Mouse (Mus musculus): ENCODE measurements around the gene Lgmn. TPM values are rescaled to one million over a fixed set of nuclear protein-coding genes. Genes with fewer than 3 reads are reported as not detected.
A peak's percentile ranks its signal among the peaks of the same experiment; 100 is the strongest.

Lgmn gene
- polyA plus RNA-seq, 1 experiment from 2014 or later = 97.1 TPM

DNA sequence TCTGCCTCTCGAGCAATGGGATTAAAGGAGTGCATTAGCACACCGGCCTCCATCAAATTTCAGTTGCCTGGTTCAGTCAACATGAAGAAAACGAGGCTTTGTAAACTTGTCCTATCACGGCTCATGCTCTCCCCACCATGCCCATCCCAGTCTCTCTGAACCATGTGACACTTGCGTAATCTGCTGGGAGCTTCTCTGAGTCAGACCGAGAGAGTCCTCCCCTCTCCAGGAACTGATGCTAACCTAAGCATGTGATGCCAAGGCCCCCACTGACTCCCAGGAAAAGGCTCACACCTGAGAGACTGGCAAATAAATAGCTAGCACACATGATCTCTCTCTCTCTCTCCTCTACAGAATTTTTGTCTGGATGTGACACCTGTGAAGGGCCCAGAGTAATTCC, 21.9 kb downstream of the Lgmn start:
- ATAC-seq (replicated peaks; ENCODE audit: insufficient number of reproducible peaks, insufficient read depth, low FRiP score, low read depth) = no peak
- Histone ChIP-seq H3K4me2 (no peak overlapping the region), H3K27me3 (no peaks in the 10 kb centered on the region), H3K9me3 (replicated peaks) (no peaks in the 10 kb centered on the region), H3K36me3 (no peaks in the 10 kb centered on the region), H3K9ac (no peak overlapping the region), H3K4me1 (replicated peaks) (peaks cover 63% of the 10 kb centered on the region), H3K27ac (no peak overlapping the region), H3K4me3 (no peak overlapping the region)
- whole genome bisulfite sequencing = 85% methylated on average over 6 of the region's 6 CpGs

DNA sequence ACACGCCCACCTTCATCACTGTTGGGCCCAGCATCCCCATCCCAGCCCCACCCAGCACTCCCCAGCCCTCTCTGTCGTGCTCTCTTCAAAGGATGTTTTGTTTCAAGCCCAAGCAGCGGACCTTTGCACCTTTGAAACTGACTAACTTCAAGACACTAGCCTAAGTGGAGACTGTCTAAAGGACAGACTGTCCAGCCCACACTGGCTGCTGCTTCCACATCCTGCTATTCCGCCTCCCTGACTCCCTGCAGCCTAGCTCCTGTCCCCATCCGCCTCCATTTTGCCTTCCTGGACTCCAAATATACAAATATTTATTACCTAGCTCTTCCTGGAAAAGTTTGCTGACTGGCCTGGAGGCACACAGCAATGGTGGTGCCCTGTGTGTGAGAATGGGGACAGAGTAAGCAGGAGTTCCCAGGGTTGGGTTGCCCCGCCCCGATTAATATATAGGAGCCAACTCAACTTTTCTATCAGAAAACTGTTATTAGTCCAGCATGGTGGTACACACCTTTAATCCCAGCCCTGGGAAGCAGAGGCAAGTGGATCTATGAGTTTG, 22.6 kb downstream of the Lgmn start:
- H3K27me3 ChIP-seq = no peaks in the 10 kb centered on the region
- no peak for ATAC-seq (replicated peaks; ENCODE audit: insufficient number of reproducible peaks, insufficient read depth, low FRiP score, low read depth)
- H3K4me3 ChIP-seq = no peak overlapping the region
- peaks cover 56% of the 10 kb centered on the region for H3K4me1 ChIP-seq (replicated peaks)
- peak overlapping the region; percentile 78 for H3K27ac ChIP-seq
- no peak overlapping the region for H3K9ac ChIP-seq
- H3K36me3 ChIP-seq = no peaks in the 10 kb centered on the region
- H3K9me3 ChIP-seq (replicated peaks) = no peaks in the 10 kb centered on the region
- WGBS = 77% methylated on average over 7 of the region's 7 CpGs
- H3K4me2 ChIP-seq = no peak overlapping the region

DNA sequence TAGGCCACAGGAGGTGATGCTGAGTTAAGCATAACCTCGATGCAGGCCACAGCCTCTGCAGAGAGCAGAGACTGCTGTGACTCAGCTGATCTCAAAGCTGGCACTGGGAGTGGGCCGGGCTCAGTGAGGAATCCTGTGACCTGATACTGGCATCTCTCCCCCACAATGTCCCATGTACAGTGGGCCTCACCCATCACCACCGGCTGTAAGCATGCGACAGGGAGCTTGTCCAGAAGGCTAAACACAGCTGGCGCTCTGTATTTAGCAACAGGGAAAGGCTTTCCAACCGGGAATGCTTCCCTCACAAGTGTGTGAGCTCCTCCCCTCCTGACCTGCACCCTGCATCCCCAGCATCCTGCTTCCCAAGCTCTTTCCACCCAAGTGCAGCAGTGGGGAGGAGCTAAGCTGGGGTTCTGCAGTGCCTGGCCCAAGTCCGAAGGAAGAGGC, 23.2 kb downstream of the Lgmn start:
- Histone ChIP-seq H3K9ac (no peak overlapping the region), H3K4me2 (no peak overlapping the region)
- peak; percentile 91 for ATAC-seq (replicated peaks; ENCODE audit: insufficient number of reproducible peaks, insufficient read depth, low FRiP score, low read depth)

DNA sequence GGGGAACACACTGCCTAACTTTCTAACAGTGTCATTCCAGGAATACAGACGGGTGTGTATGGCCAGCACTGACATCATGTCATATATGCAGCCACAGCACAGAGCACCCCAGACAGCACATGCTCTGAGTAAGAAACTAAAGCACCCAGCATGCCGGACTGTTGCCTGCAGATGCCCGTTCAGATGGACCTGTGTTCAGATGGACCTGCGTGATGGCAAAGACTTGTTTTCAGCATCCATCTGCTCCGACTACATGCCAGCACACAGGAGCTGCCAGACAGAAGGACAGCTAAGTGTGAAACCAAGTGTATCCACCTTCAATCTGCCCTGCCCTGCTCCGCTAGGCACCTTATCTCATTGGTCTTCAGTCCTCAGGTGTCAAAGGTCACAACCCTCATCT, 24.9 kb downstream of the Lgmn start:
- Histone ChIP-seq H3K4me2 (no peak overlapping the region), H3K27me3 (no peaks in the 10 kb centered on the region), H3K4me3 (no peak overlapping the region), H3K4me1 (replicated peaks) (peaks cover 37% of the 10 kb centered on the region), H3K9ac (no peak overlapping the region), H3K9me3 (replicated peaks) (no peaks in the 10 kb centered on the region), H3K27ac (no peak overlapping the region), H3K36me3 (no peaks in the 10 kb centered on the region)
- 81% methylated on average over 6 of the region's 6 CpGs for WGBS
- ATAC-seq (replicated peaks; ENCODE audit: insufficient number of reproducible peaks, insufficient read depth, low FRiP score, low read depth) = no peak

More for the DNA sequence above, 23.2 kb downstream of the Lgmn start:
- H3K36me3 ChIP-seq = no peaks in the 10 kb centered on the region
- no peak overlapping the region for H3K4me3 ChIP-seq
- peaks cover 50% of the 10 kb centered on the region for H3K4me1 ChIP-seq (replicated peaks)
- H3K9me3 ChIP-seq (replicated peaks) = no peaks in the 10 kb centered on the region
- H3K27ac ChIP-seq = peak overlapping the region; percentile 78
- no peaks in the 10 kb centered on the region for H3K27me3 ChIP-seq
- 16% methylated on average over 7 of the region's 7 CpGs for WGBS

DNA sequence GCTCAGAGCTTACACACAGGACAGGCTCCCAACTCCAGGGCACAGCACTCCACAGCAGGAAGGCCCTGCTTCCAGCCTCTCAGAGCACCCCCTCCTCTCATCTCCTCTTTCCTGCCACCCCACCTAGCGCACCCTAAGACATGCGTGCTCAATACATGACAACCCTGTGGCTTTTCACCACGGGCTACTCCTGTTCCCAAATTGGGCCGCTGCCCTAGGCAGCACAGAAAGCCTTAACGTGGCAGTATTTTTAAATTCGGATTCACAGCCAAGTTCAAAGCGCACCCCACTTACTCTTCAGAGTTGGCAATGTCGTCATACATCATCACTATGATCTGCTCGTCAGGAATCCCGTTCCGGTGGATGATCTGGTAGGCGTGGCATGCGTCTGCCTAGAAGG, 26.4 kb downstream of the Lgmn start:
- WGBS = 67% methylated on average over 13 of the region's 13 CpGs
- ATAC-seq (replicated peaks; ENCODE audit: insufficient number of reproducible peaks, insufficient read depth, low FRiP score, low read depth) = no peak
- no peaks in the 10 kb centered on the region for H3K27me3 ChIP-seq
- H3K9me3 ChIP-seq (replicated peaks) = no peaks in the 10 kb centered on the region
- H3K4me1 ChIP-seq (replicated peaks) = peaks cover 32% of the 10 kb centered on the region
- no peak overlapping the region for H3K4me3 ChIP-seq
- no peaks in the 10 kb centered on the region for H3K36me3 ChIP-seq
- H3K9ac ChIP-seq = no peak overlapping the region
- H3K4me2 ChIP-seq = no peak overlapping the region
- H3K27ac ChIP-seq = 0 out of 2 replicates have a peak overlapping the region, but pooled peaks have one; percentile 37

DNA sequence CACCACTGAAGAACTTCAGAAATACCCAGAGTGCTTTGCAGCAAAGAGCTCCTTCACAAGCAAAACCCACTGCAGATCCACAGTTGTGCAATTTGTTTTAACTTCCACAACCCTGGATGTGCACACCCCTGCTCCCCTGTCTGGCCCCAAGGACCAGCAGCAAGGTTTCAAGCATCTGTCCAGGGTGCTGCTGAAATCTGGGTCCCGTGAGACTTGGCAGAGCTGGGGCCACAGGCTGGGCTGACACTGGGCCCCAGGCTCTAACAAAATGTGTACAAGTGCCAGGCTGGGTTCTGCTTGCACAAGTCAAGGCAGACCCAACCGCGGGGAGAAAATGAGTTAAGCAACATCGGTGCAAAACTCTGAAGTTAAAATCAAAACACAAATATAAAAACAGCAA, 41.0 kb downstream of the Lgmn start:
- H3K36me3 ChIP-seq = peaks cover 61% of the 10 kb centered on the region
- peak overlapping the region; percentile 31; the same call in 1 of the 2 replicates for H3K27ac ChIP-seq
- H3K9ac ChIP-seq = no peak overlapping the region
- peaks cover 16% of the 10 kb centered on the region for H3K4me1 ChIP-seq (replicated peaks)
- no peaks in the 10 kb centered on the region for H3K27me3 ChIP-seq
- no peak overlapping the region for H3K4me3 ChIP-seq
- WGBS = 73% methylated on average over 4 of the region's 4 CpGs
- no peak overlapping the region for H3K4me2 ChIP-seq
- no peak for ATAC-seq (replicated peaks; ENCODE audit: insufficient number of reproducible peaks, insufficient read depth, low FRiP score, low read depth)
- no peaks in the 10 kb centered on the region for H3K9me3 ChIP-seq (replicated peaks)

DNA sequence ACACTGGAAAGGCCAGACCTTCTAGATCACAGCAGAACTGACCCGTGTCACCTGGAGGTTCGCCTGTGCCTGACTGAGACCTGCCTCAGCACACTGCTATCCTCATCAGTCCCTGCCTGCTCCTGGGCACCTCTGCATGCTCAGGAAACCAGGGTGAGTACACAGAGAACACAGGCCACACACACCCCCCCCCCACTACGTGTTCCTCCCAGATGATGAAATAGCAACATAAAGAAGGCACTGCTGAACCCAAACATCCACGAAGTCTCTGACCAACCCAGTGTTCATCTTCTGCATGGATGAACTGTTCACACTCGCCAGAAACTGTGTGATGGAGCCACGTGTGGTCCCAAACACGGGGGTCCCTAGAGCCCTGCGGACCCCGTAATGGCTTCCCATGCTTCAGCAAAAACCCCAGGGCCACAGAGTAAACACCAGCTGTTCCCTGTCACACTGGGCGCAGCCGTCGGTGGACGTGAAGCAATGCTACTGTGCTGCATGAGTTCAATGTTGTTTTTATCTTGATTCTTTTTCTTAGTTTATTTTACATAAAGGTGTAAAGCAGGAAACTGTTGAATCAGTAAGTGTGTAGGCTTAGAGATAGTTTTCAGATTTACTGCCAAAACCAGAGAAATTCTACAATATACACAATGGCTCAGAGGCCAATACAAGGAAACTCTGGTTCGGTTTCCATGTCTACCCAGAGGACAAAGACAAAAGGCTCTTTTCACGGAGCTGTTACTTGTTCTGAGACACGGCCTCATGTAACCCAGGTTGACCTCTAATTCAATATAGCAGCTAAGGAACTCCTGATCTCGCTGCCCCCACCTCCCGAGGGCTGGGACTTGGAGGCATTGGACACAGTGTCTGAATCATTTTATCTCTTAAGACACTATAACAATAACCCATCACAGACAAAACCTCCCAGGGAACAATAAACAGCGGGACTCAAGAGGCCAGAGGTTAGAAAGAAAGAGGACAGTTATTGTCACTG, 43.3 kb downstream of the Lgmn start:
- Histone ChIP-seq H3K27ac (no peak overlapping the region), H3K4me1 (replicated peaks) (peaks cover 16% of the 10 kb centered on the region), H3K4me2 (no peak overlapping the region), H3K27me3 (no peaks in the 10 kb centered on the region), H3K36me3 (peaks cover 51% of the 10 kb centered on the region), H3K9ac (no peak overlapping the region), H3K4me3 (no peak overlapping the region), H3K9me3 (replicated peaks) (no peaks in the 10 kb centered on the region)
- ATAC-seq (replicated peaks; ENCODE audit: insufficient number of reproducible peaks, insufficient read depth, low FRiP score, low read depth) = no peak
- 61% methylated on average over 19 of the region's 19 CpGs for WGBS

DNA sequence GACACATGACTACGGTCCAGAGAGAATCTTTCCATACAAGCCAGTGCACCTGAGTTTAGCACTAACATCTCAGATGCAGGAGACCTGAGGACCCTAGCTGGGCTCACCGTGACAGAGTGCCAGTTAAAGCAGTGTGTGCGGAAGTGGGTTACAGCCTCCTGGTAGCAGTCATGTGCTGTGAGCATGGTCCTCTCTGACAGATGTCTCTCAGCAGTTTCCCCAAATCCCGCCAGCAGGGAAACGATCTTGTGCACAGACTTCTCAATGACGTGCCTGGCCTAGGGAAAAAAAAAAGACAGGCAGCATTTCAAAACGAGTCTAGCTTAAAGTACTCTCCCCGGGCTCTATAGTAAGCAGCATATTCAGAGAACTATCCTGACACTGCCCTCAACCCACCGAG, 44.1 kb downstream of the Lgmn start:
- H3K9me3 ChIP-seq (replicated peaks) = no peaks in the 10 kb centered on the region
- no peaks in the 10 kb centered on the region for H3K27me3 ChIP-seq
- no peak for ATAC-seq (replicated peaks; ENCODE audit: insufficient number of reproducible peaks, insufficient read depth, low FRiP score, low read depth)
- no peak overlapping the region for H3K27ac ChIP-seq
- H3K4me3 ChIP-seq = no peak overlapping the region
- no peak overlapping the region for H3K9ac ChIP-seq
- peaks cover 43% of the 10 kb centered on the region for H3K36me3 ChIP-seq
- WGBS = 68% methylated on average over 9 of the region's 9 CpGs
- H3K4me1 ChIP-seq (replicated peaks) = peaks cover 16% of the 10 kb centered on the region
- H3K4me2 ChIP-seq = no peak overlapping the region

DNA sequence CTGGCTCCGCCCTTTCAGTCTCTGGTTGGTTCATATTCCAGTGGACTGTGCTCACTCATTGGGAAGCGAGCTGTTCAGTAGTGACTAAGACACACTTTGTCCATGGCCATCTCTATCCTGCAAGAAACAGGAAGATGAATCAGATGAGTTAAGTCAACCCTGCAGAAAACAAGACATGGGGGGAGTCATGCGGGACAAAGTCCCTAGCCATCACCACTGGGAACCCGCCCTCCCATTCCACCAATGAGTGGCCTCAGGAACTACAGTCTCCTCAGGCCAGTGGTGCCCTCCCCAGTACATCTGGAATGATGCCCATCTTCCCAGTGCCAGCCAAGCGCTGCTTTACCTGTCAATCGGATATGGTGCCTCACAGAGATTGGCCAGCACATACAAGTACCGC, 45.1 kb downstream of the Lgmn start:
- Histone ChIP-seq H3K9ac (no peak overlapping the region), H3K4me3 (no peak overlapping the region), H3K36me3 (peaks cover 42% of the 10 kb centered on the region), H3K27me3 (no peaks in the 10 kb centered on the region), H3K4me2 (no peak overlapping the region), H3K9me3 (replicated peaks) (no peaks in the 10 kb centered on the region), H3K4me1 (replicated peaks) (peaks cover 11% of the 10 kb centered on the region), H3K27ac (no peak overlapping the region)
- no peak for ATAC-seq (replicated peaks; ENCODE audit: insufficient number of reproducible peaks, insufficient read depth, low FRiP score, low read depth)
- WGBS = 89% methylated on average over 7 of the region's 7 CpGs

DNA sequence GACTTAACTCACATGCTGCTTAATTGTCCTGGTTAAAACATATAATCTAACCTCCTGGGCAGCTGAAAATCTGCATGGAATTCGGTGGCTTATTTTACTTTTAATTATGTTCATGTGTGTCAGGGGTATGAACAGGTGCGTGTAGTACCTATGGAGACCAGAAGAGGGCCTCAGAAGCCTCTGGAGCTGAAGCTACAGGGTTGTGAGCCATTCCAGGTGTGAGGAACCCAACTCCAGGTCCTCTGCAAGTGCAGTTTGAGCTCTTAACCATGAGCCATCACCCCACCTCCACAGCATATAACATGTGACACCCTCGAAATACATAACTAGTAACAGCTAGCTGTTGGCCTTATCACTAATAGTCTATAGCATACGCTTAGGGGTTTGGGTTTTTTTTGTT, 47.6 kb downstream of the Lgmn start:
- no peaks in the 10 kb centered on the region for H3K27me3 ChIP-seq
- no peaks in the 10 kb centered on the region for H3K9me3 ChIP-seq (replicated peaks)
- H3K36me3 ChIP-seq = peaks cover 41% of the 10 kb centered on the region
- ATAC-seq (replicated peaks; ENCODE audit: insufficient number of reproducible peaks, insufficient read depth, low FRiP score, low read depth) = no peak
- H3K4me3 ChIP-seq = no peak overlapping the region
- no peak overlapping the region for H3K9ac ChIP-seq
- WGBS = 76% methylated on average over 4 of the region's 4 CpGs
- no peak overlapping the region for H3K27ac ChIP-seq
- H3K4me1 ChIP-seq (replicated peaks) = no peaks in the 10 kb centered on the region
- H3K4me2 ChIP-seq = no peak overlapping the region

DNA sequence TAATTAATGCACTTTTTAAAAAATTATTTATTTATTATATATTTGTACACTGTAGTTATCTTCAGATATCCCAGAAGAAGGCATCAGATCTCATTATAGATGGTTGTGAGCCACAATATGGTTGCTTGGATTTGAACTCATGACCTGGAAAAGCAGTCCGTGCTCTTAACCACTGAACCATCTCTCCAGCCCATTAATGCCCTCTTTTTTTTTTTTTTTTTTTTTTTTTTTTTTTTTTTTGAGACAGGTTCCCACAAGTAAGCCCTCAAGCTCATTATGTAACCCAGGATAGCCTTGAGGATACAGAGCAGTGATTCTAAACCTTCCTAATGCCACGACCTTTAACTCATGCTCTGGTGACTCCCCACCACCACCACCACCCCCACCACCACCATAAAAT, 48.5 kb downstream of the Lgmn start:
- ATAC-seq (replicated peaks; ENCODE audit: insufficient number of reproducible peaks, insufficient read depth, low FRiP score, low read depth) = no peak
- H3K4me1 ChIP-seq (replicated peaks) = no peaks in the 10 kb centered on the region
- no peak overlapping the region for H3K4me2 ChIP-seq
- peaks cover 36% of the 10 kb centered on the region for H3K36me3 ChIP-seq
- no peaks in the 10 kb centered on the region for H3K9me3 ChIP-seq (replicated peaks)
- WGBS = 90% methylated on average over 2 of the region's 2 CpGs
- no peak overlapping the region for H3K27ac ChIP-seq
- no peak overlapping the region for H3K9ac ChIP-seq
- H3K4me3 ChIP-seq = no peak overlapping the region
- no peaks in the 10 kb centered on the region for H3K27me3 ChIP-seq
